Mouse (Mus musculus): Measurements from ENCODE around the gene Kcnk12.
A peak's percentile ranks its signal among the peaks of the same experiment; 100 is the strongest.

Gene Kcnk12

DNA sequence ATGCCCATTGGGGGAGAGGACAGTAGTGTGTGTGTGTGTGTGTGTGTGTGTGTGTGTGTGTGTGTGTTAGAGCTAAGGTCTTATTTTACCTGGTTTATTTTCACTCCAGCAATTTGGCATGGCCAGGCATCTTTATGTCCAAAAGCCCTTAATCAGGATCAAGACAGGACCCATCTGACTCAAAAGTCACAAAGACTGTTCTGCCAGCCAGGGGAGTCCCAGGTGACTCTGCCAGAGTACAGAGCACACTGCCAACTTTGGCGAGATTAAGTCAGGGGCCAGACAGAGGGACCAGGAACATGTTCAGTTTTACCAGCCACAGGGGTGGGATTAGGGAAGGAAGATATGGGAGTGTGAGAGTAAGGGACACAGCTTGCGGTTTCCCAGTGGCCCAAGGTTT lies 12.9 kb downstream of the Kcnk12 start:
- peak; percentile 20 to 33 for DNase-seq

DNA sequence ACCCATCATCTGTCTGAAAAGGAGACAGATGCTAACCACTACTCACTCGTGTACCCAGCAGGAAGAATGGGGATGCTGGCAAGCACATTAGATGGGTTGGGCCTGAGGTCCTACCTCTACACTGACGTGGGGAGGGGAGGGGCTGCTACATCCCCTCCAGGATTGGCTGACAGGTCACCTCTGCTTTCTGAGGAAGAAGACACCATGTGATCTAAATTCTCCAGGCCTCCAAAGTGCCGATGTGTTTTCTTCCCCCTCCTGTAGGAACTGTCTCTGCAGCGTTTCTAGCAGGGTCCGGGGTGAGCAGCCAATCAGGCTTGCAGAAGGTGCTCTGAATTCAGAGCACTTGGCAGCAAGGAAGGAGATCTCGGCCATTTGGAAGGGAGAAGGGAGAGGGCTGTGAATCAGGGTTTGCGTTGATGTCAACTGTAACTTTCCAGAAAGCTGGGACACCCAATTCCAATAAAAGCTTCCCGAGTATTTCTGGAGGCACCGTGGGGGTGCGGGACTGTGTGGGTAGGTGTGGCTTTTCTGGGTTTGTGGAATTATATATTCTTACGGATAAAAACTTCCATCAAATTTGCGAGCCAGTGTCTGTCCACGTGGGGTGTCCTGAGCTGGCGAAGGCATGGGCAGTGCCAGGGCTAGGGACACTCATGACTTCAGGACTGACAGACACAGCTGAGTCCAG lies 13.5 kb downstream of the Kcnk12 start:
- peak; percentile 53 to 69 for DNase-seq

DNA sequence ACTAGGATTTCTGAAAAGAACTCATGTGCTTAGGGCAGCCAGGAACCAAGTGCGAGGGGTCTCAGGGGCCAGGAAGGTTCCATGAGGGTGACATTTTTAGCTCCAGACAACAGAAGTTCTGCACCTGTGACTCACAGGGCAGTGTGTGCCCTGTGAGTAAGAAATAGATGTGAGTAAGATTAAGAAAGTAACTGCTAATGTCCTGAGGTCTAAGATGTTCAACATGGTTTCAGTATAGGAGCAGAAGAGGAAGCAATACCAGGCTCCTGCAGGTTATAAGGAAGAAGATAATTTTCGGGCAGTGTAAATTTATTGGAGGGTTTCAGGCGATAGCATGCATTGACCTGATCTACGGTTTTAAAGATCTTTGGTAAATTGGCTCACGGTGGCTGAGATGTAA lies 16.6 kb downstream of the Kcnk12 start:
- DNase-seq, result peak in 1 of 2 experiments; percentile 2

DNA sequence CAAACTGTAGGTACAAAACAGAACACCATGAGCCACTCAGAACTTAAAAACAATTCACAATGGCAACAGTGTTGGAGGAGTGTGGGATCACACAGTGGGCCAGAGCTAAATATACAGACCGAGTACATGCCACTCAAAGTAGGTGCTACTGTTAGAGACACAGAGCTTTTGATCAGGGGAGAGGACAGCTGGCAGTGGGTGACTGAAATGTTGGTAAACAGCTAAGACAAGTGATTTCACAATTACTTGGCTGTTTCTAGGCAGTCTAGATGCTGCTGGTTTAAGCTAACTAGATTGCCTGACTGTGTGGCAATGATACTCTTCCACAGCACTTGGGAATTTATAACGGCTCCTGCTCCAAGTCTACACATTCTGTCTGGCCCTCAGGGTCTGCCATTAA lies 17.6 kb downstream of the Kcnk12 start:
- peak in 1 of 2 experiments; percentile 1 for DNase-seq

DNA sequence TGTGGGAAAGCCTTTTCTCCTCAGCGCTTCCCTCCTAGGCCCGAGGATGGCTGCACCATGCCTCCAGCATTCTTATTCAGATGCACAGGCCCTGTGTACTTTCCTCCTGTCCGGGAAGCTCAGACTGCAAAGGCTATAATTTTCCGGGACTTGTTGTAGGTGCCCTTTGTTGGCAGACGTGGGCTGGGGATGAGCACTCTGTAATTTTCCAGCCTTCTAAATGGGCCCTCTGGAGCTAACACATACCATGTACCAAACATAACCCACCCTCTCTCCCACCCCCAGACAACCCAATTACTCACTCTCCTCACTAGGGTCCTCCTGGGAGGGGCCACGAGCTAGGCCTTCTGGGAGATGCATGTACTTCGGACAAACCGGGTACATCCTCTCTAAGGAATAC lies 22.8 kb downstream of the Kcnk12 start:
- DNase-seq, result no peak

DNA sequence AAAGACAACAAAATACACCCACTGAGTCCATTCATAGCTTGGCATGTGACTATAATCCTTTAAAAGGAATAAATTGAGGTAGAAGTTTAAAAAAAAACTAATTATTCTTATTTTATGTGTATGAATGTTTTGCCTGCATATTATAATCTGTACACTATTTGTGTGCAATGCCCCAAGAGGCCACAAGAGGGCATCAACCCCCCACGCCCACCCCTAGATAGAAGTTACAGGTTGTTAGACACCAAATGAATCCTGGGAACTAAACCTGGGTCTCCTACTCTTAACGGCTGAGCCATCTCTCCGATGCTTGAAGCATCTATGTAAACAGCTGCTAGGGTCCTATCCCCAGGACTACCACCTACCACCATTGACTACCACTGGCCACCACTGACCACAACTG lies 24.6 kb downstream of the Kcnk12 start:
- DNase-seq, result no peak

DNA sequence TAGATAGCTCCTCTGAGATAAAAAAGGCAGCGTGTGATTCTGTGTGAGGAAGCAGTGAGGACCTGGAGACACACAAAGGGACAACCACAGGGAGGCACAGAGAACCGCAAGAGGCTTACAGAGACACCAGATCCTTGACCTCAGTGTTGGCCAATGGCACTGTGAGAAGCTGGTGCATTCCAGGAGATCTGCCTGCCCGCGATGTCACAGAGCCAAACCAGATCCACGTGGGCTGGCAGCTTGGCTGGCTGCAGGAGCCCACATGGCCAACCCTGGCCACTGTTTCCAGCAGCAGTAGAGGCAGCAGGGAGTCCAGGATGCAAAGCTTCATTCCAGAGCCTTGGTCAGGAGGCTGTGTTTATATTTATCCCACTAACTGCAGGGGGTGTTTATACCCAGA lies 27.0 kb downstream of the Kcnk12 start:
- peak; percentile 90 to 93 for DNase-seq

DNA sequence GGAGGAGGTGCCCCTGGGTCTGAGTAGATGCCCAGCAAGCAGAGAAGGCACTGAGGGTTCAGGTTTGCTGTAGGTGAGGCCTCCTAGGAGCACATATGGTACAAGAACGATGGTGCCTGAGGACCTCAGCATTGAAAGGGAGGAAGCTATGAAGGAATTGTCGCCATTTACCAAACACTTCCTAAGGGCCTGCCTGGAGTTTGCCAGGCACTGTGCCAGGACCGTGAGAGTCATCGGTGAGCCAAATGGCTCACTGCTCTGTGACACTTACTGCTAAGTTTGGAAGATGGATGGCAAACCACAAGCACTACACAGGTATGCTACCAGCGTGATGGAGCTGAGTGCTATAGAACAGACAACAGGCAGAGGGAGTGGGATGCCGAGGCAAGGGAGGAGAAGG lies 30.9 kb downstream of the Kcnk12 start:
- DNase-seq, result peak; percentile 60 to 64

DNA sequence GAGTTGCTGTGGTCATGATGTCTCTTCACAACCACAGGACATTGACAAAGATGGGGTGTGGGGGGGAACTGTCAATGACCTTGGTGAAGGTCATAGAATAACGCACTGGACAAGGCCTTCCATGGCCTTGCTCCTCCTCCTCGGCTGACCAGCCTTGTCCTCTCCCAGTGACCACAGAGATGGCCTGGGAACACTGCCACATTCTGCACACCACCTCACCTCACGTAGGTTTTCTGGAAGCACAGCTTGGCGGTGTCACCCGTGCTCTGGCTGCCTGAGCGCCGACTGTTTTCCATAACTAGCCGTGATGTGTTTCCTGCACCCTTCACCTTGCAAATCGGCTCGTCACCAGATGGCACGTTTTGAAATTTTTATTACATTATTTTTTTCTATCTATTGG lies 32.8 kb downstream of the Kcnk12 start:
- DNase-seq, result peak in 1 of 2 experiments; percentile 71

DNA sequence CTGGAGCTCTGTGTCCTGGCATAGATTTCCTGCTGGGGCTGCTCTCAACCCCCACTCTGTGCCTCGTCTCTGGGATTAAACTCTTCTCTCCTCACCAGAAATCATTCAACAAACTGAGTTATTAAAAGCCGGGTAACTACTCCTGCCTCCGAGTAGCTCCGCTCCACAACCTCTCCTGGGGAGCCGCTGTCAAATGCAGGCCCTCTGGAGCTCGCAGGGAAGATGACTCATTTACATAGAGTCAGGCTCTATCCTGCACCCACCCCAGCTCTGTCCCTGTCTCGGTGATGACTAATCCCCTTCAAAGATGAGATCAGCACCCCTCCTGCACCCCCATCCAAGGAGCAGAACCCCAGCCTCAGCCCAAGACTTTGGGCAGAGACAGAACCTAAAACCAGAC lies 34.6 kb downstream of the Kcnk12 start:
- peak in 1 of 2 experiments; percentile 52 for DNase-seq

DNA sequence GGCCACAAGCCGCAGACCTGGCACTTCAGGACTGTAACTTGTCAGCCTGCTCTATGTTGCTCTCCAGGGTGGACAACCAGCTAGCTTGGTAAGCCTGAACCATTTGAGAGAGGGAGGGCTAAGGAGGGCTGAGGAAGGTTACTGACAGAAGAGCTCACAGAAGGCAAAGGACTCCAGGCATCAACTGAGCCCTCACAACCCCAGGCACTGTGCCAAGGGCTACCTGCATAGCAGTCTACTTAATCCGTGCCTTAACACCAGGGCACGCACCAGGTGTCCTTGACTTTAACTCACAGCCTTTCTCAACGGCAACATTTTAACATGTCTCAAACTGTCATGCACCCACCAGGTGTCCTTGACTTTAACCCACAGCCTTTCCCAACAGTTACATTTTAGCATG lies 37.5 kb downstream of the Kcnk12 start:
- DNase-seq, result peak; percentile 64 to 70

DNA sequence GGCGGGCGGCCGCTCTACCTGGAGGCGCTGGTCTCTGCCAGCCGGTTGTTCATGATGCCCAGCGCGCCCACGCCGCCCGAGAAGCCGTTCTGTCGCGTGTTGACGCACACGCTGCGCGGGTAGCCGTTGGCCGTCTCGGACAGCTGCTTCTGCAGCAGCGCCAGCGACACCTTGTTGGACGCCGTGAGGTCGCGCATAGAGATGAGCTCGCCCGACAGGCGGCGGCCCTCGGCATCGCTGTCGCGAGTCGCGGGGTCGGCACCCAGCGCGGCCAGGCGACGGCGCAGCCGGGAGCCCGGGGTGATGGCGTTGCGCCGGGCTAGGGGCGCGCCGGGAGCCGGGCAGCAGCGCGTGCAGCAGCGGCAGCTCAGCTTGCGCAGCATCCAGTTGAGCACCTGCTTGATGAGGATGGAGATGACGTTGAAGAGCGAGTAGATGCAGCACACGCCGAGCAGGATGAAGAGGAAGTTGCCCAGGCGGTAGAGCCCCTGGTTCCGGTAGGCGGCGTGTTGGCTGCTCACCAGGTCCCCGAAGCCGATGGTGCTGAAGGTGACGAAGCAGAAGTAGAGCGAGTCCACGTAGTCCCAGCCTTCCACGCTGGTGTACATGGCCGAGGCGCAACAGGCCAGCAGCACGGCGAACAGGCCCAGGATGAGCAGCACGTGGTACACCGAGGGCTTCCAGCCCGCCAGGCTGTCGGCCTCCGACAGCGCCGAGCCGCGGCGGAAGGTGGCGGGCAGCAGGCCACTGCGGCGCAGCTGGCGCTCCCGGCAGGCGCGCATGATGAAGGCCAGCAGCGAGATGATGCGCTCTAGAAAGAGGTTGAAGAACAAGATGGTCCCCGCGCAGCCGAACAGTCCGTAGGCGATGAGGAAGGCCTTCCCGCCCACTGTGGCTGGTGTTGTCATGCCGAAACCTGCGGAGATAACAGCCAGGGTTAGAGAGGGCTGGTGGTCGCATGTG lies 51.6 kb downstream of the Kcnk12 start:
- peak; percentile 58 to 69 for DNase-seq

DNA sequence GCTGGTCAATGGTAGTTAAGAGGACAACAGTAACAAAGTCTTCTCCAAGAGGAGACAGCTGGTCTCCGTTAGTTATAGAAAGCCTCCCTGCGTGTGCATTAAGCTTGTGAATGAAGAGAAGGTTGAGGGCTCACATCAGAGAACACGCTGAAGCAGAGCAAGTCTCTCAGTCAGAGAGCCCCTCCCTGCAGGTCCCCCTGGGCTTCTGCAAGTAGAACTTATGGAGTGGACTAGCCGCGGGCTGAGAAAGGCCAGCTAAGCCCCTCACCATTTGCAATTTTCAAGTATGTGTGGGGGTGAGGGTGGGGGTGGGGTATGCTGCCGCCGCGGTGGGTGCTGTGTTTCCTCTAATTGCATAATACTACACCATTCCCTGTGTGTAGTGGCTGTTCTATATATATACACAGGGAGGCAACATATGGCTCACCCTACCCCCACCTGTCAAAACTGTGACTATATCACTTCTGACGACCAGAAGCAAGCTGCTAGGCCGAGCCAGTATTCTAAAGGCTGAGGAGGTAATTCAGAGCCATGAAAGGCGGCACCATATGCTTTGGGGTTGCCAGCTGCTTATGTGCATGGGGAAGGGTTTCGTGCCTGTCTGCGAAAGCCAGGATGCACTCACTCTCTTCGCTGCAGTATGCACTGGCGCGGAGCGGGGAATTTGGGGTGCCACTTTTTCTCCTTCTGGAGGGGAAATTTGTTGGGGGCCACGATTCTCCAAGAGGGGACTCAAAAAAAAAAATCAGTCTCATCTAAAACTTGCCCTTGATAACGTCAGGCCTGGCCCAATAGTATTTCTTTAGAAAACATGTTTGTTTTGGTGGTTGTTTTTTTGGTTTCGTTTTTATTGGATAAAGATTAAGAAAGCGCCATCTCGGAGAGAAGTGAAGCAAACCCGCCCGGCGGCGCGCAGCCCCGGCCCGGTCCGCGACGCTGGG lies 52.5 kb downstream of the Kcnk12 start:
- peak; percentile 68 to 75 for DNase-seq

DNA sequence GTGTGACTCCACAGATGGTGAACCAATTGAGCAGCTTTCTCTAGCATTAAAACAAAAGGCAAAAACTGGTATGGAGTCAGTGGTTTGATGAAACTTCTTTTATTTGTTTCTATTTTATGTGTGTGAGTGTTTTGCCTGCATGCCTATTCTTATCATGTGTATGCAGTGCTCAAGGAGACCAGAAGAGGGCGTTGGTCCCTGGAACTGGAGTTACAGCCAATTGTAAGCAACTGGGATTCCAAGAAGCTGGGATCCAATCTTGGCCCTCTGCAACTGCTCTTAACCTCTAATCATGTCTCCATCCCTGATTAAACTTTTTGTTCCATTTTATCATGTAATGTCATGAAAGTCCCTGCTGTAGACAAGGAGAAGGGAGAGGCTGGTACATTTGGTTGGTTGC lies 58.0 kb downstream of the Kcnk12 start:
- peak in 1 of 2 experiments; percentile 43 for DNase-seq

DNA sequence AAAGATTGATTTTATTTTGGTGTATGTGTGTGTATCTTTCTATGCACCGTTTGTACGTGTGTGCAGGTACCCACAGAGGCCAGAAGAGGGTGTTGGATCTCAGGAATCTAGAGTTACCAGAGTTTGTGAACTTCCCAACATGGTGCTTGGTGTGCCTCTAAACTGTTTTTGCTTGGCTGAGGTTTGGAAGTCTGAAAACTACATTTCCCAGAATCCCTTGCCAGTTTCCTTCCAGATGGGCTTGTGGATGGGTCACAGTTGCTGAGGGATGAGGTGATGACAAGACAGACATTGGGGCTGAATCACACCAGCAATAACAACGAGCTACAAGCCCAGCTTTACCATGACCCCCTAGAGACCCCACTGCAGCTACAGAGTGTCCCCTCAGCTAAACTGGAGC lies 60.6 kb downstream of the Kcnk12 start:
- DNase-seq, result no peak

DNA sequence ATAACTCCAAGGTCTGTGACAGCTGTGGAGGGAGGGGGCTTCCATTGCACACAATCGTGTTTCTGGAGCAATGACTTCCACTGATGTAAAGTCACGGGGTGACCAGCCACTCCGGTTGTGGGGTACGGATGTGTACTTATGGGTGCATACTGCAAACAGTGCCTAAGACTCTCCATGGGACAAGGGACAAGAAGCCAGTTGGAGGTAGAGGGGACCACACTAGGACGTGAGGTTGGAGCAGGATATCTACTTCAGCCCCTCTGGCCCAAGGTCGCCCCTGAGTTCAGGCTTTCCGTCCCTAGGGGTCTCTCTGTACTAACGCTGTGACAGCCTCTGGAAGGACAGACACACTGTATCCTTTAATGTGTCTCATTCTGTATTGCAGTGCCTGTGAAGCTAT lies 63.3 kb downstream of the Kcnk12 start:
- DNase-seq, result no peak

DNA sequence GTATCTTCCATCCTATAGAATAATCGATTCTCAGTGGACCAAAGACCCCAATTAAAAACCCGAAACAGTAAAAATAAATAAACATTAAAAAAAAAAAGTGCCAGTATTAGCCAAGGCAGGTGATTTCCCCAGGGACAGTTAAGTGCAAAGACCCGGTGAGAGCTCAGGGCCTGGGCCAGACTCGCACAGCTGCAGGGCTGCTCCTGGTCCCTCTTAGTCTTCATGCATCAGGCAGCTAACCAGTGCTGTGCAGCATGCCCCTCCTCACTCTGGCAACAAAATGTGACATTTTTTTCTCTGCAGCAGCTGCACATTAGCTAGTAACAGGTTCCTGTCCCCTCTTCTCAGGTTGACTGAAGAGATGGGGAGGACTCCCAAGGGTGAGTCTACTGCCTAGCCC lies 65.8 kb downstream of the Kcnk12 start:
- no peak for DNase-seq

DNA sequence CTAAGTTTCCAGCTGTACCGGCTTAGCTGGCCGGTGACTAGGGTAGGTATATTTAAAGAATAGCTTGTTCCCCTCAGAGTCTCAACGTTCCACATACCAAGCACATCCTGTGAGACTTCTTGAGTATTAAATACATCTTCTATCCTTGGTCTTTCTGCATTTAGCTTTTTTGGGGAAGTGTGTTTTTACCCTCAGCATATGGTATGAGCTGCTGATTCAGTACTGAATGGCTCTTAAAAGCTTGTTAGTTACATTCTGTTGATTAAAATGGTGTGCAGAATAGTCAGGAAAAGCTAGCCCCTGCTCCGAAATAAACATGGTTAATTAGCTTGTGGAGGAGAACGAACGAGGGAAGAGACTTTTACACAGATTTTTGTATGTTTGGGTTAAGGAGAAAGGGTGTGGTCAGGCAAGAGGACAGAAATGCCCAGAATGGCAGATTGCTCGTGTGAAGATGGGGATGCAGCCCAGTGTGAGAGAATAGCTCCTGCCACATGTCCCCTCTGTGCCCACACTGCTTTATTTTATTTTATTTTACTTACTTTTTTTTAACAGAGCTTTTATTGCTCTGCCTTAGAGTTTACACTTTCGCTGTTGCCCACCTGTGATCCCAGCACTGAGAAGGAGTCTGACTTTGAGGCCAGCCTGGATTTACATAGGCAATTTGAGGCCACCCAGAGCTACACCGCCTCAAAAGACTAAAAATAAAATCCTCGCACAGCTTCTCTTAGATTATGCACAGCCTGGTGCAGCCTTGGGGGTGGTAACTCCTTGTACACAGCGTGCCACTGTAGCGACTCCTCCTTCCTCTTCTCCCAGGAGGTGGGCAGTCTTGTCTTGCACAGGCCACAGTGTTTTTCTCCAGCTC lies 71.1 kb downstream of the Kcnk12 start:
- no peak for DNase-seq

DNA sequence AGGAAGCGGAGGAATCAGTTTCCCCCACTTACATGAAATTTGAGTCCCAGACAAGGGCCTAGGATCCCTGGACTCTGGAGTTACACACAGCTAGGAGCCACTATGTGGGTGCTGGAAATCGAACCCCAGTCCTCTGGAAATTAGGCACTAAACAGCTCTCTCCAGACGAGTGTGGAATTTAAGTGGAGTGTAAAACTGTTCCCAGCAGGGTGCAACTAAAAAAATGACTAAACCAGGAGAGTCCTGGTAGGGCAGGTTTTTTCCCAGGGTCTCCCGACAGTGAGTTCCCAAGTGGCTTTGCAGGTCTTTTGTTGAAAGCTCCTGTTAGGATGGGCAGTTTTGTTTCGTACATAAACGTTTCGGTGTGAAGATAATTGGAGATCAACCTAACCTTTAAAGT lies 73.1 kb downstream of the Kcnk12 start:
- DNase-seq, result no peak

DNA sequence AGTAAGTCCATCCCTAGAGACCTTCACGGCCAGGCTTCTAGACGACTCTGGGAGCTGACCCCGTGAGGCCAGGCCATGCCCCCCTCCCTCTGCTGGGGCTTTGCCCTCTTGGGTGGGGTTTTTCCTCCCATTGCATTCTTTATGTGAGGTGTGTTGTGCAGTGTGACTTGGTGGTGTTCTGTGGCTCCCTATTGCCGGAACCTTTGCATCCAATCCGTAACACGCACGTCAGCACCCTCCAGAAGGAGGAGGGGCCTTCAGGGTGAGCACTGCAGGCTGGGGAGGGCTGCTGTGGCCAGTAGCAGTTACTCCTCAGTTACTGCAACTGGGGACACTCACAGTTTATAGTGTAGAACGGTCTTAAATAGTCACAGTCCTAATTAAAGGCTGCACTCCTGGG lies 97.7 kb downstream of the Kcnk12 start:
- DNase-seq, result no peak

DNA sequence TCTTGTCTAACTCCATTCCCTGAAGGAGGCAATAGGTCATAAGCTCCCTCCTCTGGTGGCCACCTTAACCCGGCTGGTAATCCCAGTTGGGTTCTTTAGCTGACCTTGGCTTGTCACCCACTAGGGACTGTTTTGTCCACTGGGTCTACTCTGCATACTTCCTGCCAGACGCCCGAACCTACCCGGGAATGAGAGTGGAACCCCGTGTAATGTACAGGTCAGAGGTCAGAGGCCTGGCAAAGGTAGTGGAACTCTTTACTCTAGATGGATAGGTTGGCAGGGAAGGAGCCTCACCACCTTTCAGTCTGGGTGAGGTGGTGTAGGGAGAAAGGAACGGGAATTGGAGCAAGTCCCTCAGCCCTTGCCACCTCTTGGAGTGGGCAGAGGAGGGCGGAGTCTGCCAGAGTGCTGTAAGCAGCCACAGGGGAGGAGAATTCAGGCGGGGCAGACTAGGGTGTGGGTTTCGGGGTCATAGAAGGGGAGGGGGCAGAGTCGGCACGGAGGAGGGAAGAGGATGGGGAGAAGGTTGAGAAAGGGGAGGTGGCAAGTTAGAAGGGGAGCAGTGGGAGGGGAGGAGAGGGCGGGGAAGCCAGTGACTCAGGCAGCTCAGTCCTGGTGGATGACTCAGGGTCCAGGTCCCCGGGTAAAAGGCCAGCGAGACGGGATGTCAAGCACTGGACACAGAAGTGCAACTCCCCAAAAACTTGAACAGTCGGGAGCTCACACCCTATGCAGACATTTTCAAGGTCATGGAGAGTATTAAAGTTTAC lies 98.6 kb downstream of the Kcnk12 start:
- no peak for DNase-seq
